Mouse (Mus musculus): ENCODE measurements around the gene Lrfn3. TPM values are rescaled to one million over a fixed set of nuclear protein-coding genes. Genes with fewer than 3 reads are reported as not detected.

The Lrfn3 gene
- polyA plus RNA-seq, 1 experiment from 2014 or later: 1.5 TPM

GRCm38 (mm10) chr7:30346635-30347379, 15.8 kb downstream of the Lrfn3 start:
- H3K9me3 ChIP-seq (replicated peaks): no peaks in the 10 kb centered on the region
- no peak overlapping the region for H3K4me2 ChIP-seq
- no peaks in the 10 kb centered on the region for H3K36me3 ChIP-seq
- peaks cover 36% of the 10 kb centered on the region for H3K27me3 ChIP-seq
- H3K27ac ChIP-seq: no peak overlapping the region
- DNase-seq (peak; percentile 24), ATAC-seq (ENCODE audit: low read depth) (no peak)
- 19% methylated on average over 21 of the region's 21 CpGs for WGBS (ENCODE audit: insufficient replicate concordance)
- no peak overlapping the region for H3K4me3 ChIP-seq (replicated peaks)
- 0 out of 2 replicates have a peak, but pooled peaks cover 2% of the 10 kb centered on the region for H3K4me1 ChIP-seq (replicated peaks)
- no peak overlapping the region for H3K9ac ChIP-seq

- Histone ChIP-seq H3K4me2 (no peak overlapping the region), H3K27me3 (peaks cover 18% of the 10 kb centered on the region), H3K36me3 (no peaks in the 10 kb centered on the region), H3K4me3 (replicated peaks) (no peak overlapping the region), H3K9ac (no peak overlapping the region), H3K4me1 (replicated peaks) (no peaks in the 10 kb centered on the region), H3K27ac (no peak overlapping the region), H3K9me3 (replicated peaks) (no peaks in the 10 kb centered on the region)
- no peak for ATAC-seq (ENCODE audit: low read depth)
- WGBS (ENCODE audit: insufficient replicate concordance): 62% methylated on average over 5 of the region's 5 CpGs
- DNase-seq: no peak
These were observed 23.0 kb downstream of the Lrfn3 start for GRCm38 (mm10) chr7:30339432-30340109.

DNA sequence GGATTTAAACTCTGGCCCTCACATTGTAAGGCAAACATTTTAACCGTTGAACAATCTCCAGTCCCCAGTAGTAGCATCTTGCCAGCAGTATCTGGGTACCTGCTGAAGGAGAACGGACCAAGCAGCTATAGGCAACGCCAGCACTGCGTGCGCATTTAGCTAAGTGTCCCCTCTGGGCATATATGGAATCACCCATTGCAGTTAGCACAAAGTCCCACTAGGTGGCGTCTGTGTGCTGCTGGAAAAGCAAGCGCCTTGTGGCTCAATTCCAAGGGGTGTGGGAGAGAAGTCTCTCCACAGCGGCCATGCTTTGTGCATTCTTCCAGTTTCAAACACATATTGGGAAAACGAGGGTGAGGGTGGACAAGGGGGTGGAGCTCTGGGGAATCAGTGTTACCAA, 26.2 kb downstream of the Lrfn3 start:
- H3K9me3 ChIP-seq (replicated peaks): no peaks in the 10 kb centered on the region
- no peaks in the 10 kb centered on the region for H3K36me3 ChIP-seq
- ATAC-seq (ENCODE audit: low read depth) (no peak), DNase-seq (peak; percentile 46)
- no peak overlapping the region for H3K4me2 ChIP-seq
- 3% methylated on average over 9 of the region's 9 CpGs for WGBS (ENCODE audit: insufficient replicate concordance)
- no peaks in the 10 kb centered on the region for H3K4me1 ChIP-seq (replicated peaks)
- no peak overlapping the region for H3K9ac ChIP-seq
- no peak overlapping the region for H3K4me3 ChIP-seq (replicated peaks)
- H3K27me3 ChIP-seq: peaks cover 44% of the 10 kb centered on the region
- no peak overlapping the region for H3K27ac ChIP-seq

DNA sequence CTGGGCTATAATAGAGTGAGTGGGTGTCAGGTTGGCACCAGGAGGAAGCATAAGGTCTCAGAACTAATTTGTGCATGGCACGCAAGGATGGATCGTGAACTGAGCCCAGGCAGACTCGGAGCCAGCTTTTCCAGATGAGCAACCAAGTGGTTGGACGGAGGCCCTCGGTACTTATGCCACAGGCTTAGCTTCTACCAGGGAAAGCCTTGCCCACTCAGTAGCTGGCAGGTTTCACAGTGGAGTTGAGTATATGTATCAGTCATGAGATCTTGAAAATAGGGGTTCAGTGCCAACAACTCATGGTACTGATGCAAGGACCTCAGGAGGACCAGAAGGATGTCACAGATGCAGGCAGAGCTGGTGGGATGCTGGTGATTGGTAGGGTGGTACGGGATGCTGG, 26.9 kb downstream of the Lrfn3 start:
- no peak for DNase-seq
- Histone ChIP-seq H3K4me1 (replicated peaks) (no peaks in the 10 kb centered on the region), H3K9ac (no peak overlapping the region), H3K27me3 (peaks cover 49% of the 10 kb centered on the region), H3K4me2 (no peak overlapping the region), H3K9me3 (replicated peaks) (no peaks in the 10 kb centered on the region), H3K36me3 (no peaks in the 10 kb centered on the region), H3K4me3 (replicated peaks) (no peak overlapping the region), H3K27ac (no peak overlapping the region)
- 67% methylated on average over 6 of the region's 6 CpGs for WGBS (ENCODE audit: insufficient replicate concordance)
- ATAC-seq (ENCODE audit: low read depth): no peak

- H3K36me3 ChIP-seq: no peaks in the 10 kb centered on the region
- no peak overlapping the region for H3K4me2 ChIP-seq
- H3K9ac ChIP-seq: no peak overlapping the region
- no peak for ATAC-seq (ENCODE audit: low read depth)
- no peak for DNase-seq
- H3K4me3 ChIP-seq (replicated peaks): no peak overlapping the region
- H3K9me3 ChIP-seq (replicated peaks): no peaks in the 10 kb centered on the region
- peaks cover 49% of the 10 kb centered on the region for H3K27me3 ChIP-seq
- H3K4me1 ChIP-seq (replicated peaks): no peaks in the 10 kb centered on the region
- no peak overlapping the region for H3K27ac ChIP-seq
- 37% methylated on average over 5 of the region's 5 CpGs for WGBS (ENCODE audit: insufficient replicate concordance)
These were observed 28.0 kb downstream of the Lrfn3 start for GRCm38 (mm10) chr7:30334563-30334962.

DNA sequence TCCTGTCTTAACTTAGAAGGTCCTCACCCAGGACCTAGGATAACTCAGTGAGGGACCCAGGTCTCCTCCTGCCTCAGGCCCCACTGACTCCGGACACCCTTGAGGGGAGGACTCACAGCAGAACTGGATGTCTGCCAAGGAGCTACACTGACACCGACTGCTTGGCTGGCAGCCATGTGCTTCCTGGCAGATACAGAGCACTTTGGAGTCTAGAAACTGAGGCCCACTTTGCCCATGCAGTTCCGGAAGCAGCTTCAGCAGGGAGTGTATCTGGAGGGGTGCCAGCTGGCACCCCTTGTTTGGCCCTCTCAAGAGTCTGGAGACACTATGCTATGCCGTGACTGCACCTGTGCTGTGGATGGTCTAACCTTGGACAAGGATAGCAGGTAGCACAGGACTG, 29.1 kb downstream of the Lrfn3 start:
- DNase-seq: no peak
- H3K27me3 ChIP-seq: peaks cover 47% of the 10 kb centered on the region
- no peaks in the 10 kb centered on the region for H3K4me1 ChIP-seq (replicated peaks)
- H3K9ac ChIP-seq: no peak overlapping the region
- no peak overlapping the region for H3K4me2 ChIP-seq
- no peak for ATAC-seq (ENCODE audit: low read depth)
- 38% methylated on average over 4 of the region's 4 CpGs for WGBS (ENCODE audit: insufficient replicate concordance)
- no peak overlapping the region for H3K4me3 ChIP-seq (replicated peaks)
- H3K36me3 ChIP-seq: no peaks in the 10 kb centered on the region
- no peaks in the 10 kb centered on the region for H3K9me3 ChIP-seq (replicated peaks)
- H3K27ac ChIP-seq: no peak overlapping the region

DNA sequence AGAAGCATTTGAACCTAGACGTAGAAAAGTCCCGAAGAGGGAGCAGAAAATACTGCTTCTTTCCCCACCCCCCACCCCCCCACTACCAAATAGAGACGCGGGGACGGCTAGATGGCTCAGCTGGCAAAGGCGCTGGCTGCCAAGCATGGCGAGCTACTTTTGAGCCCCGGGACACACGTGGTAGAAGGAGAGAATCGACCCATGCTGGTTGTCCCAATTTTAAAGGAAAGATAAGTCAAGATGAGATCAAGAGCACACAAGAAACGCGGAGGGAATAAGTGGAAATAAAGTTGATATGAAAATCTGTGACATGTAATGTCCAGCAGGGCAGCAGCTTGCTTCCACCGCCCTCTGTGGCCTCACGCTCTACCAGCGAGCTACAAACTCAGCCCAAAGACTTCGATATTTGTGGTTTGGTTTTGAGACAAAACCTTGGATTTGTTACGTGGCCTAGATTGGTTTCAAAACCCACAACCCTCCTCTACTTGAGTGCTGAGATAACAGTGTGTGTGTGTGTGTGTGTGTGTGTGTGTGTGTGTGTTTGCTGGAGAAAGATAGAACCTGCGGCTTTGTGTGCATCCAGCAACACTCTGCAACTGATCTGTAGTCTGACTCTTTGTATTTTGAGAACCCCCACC, 29.8 kb downstream of the Lrfn3 start:
- ATAC-seq (ENCODE audit: low read depth) (no peak), DNase-seq (no peak)
- 47% methylated on average over 18 of the region's 18 CpGs for WGBS (ENCODE audit: insufficient replicate concordance)
- Histone ChIP-seq H3K27me3 (peaks cover 50% of the 10 kb centered on the region), H3K4me3 (replicated peaks) (no peak overlapping the region), H3K4me2 (no peak overlapping the region), H3K27ac (no peak overlapping the region), H3K9ac (no peak overlapping the region), H3K4me1 (replicated peaks) (no peaks in the 10 kb centered on the region), H3K36me3 (no peaks in the 10 kb centered on the region), H3K9me3 (replicated peaks) (no peaks in the 10 kb centered on the region)

- Histone ChIP-seq H3K4me3 (replicated peaks) (no peak overlapping the region), H3K4me1 (replicated peaks) (no peaks in the 10 kb centered on the region), H3K4me2 (no peak overlapping the region), H3K27ac (no peak overlapping the region), H3K9ac (no peak overlapping the region), H3K27me3 (peaks cover 56% of the 10 kb centered on the region), H3K9me3 (replicated peaks) (no peaks in the 10 kb centered on the region), H3K36me3 (no peaks in the 10 kb centered on the region)
- WGBS (ENCODE audit: insufficient replicate concordance): 12% methylated on average over 13 of the region's 13 CpGs
- DNase-seq (peak; percentile 44), ATAC-seq (ENCODE audit: low read depth) (peak; percentile 70)
These were observed 30.7 kb downstream of the Lrfn3 start for GRCm38 (mm10) chr7:30331887-30332286.

GRCm38 (mm10) chr7:30328379-30328778, 34.2 kb downstream of the Lrfn3 start:
- 50% methylated on average over 10 of the region's 10 CpGs for WGBS (ENCODE audit: insufficient replicate concordance)
- Histone ChIP-seq H3K4me1 (replicated peaks) (peaks cover under 1% of the 10 kb centered on the region; the same call in 1 of the 2 replicates), H3K27me3 (peaks cover 29% of the 10 kb centered on the region), H3K27ac (no peak overlapping the region), H3K4me3 (replicated peaks) (no peak overlapping the region), H3K9ac (no peak overlapping the region), H3K9me3 (replicated peaks) (no peaks in the 10 kb centered on the region), H3K4me2 (no peak overlapping the region), H3K36me3 (no peaks in the 10 kb centered on the region)
- DNase-seq (no peak), ATAC-seq (ENCODE audit: low read depth) (no peak)

DNA sequence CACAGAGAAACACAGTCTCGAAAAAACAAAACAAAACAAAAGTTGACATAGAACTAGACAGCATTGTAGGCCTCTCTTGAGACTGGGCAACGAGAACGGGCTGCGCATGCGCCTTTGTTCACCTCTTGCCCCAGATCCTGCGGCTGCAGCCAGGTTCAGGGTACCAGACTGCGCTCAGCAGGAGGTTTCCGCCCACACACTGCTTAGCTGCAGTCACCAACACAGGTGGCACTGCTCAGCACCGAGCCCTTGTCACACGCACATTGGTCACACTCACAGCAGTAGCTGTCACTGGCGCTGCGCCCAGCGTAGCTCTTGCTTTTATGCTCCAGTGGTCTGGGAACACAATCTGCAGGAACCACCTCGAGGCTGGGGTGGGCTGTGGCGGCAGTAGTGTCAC, 35.4 kb downstream of the Lrfn3 start:
- Histone ChIP-seq H3K27ac (no peak overlapping the region), H3K36me3 (no peaks in the 10 kb centered on the region), H3K4me1 (replicated peaks) (peaks cover 11% of the 10 kb centered on the region), H3K9ac (no peak overlapping the region), H3K4me3 (replicated peaks) (no peak overlapping the region), H3K4me2 (no peak overlapping the region), H3K9me3 (replicated peaks) (no peaks in the 10 kb centered on the region), H3K27me3 (peaks cover 22% of the 10 kb centered on the region)
- WGBS (ENCODE audit: insufficient replicate concordance): 58% methylated on average over 15 of the region's 15 CpGs
- no peak for DNase-seq
- no peak for ATAC-seq (ENCODE audit: low read depth)

GRCm38 (mm10) chr7:30326427-30326826, 36.1 kb downstream of the Lrfn3 start:
- H3K9ac ChIP-seq: no peak overlapping the region
- no peak for ATAC-seq (ENCODE audit: low read depth)
- DNase-seq: no peak
- H3K4me3 ChIP-seq (replicated peaks): no peak overlapping the region
- H3K4me2 ChIP-seq: no peak overlapping the region
- no peaks in the 10 kb centered on the region for H3K36me3 ChIP-seq
- no peaks in the 10 kb centered on the region for H3K9me3 ChIP-seq (replicated peaks)
- no peak overlapping the region for H3K27ac ChIP-seq
- H3K4me1 ChIP-seq (replicated peaks): peaks cover 13% of the 10 kb centered on the region
- peaks cover 16% of the 10 kb centered on the region for H3K27me3 ChIP-seq
